Mouse (Mus musculus) CD8-positive naive resting alpha-beta T cell, adult 2 months (primary cell): Measurements from ENCODE around the gene Rtn1.

ENCODE experiments used
- DNase-seq, 2 experiments: peaks; one replicate each; pipeline ENCODE4 v3.0.0; 2022; ENCODE audit warnings: low read depth in 2 of 2, low spot score in 2 of 2

Rtn1 gene

GRCm38 (mm10) chr12:72232176-72232575 lies 176.7 kb downstream of the Rtn1 start:
- DNase-seq = no peak

- DNase-seq = no peak
These were observed 179.2 kb downstream of the Rtn1 start for GRCm38 (mm10) chr12:72229451-72230196.

- no peak for DNase-seq
These were observed 181.1 kb downstream of the Rtn1 start for GRCm38 (mm10) chr12:72227731-72228130.

- no peak for DNase-seq
These were observed 183.5 kb downstream of the Rtn1 start for GRCm38 (mm10) chr12:72225371-72225770.

GRCm38 (mm10) chr12:72223557-72224102 lies 185.2 kb downstream of the Rtn1 start:
- no peak for DNase-seq

- no peak for DNase-seq
These were observed 195.3 kb downstream of the Rtn1 start for GRCm38 (mm10) chr12:72213554-72213953.

GRCm38 (mm10) chr12:72200828-72201227 lies 208.0 kb downstream of the Rtn1 start:
- no peak for DNase-seq

GRCm38 (mm10) chr12:72197925-72198486 lies 210.8 kb downstream of the Rtn1 start:
- DNase-seq = no peak

GRCm38 (mm10) chr12:72197434-72197833 lies 211.4 kb downstream of the Rtn1 start:
- DNase-seq = no peak

GRCm38 (mm10) chr12:72184929-72185328 lies 223.9 kb downstream of the Rtn1 start, which contains the start of gene Ccdc175:
Gene Ccdc175 (minus strand): TSS chr12:72185029.
- DNase-seq = no peak

GRCm38 (mm10) chr12:72179561-72179960 lies 229.3 kb downstream of the Rtn1 start:
- DNase-seq = no peak

- DNase-seq = no peak
These were observed 230.5 kb downstream of the Rtn1 start for GRCm38 (mm10) chr12:72178322-72178721.
